Mouse (Mus musculus): Measurements from ENCODE around the gene Npepl1. TPM values are rescaled to one million over a fixed set of nuclear protein-coding genes. Genes with fewer than 3 reads are reported as not detected.

Npepl1 gene
- polyA plus RNA-seq, 1 experiment from 2014 or later: 41.0 TPM

GRCm38 (mm10) chr2:174075673-174076432, 34.3 kb upstream of the Npepl1 start, which contains the start of gene Stx16:
TSS of gene Stx16 (plus strand) at chr2:174076308.
- Histone ChIP-seq H3K9me3 (ENCODE audit: control insufficient read depth, low read length) (no peaks in the 10 kb centered on the region), H3K9ac (ENCODE audit: low read length) (peak within 1 kb of the TSS; percentile 79), H3K4me1 (replicated peaks; ENCODE audit: control insufficient read depth, insufficient read depth) (peaks cover 8% of the 10 kb centered on the region), H3K4me3 (ENCODE audit: low read depth, low read length) (peak within 1 kb of the TSS; percentile 83), H3K27ac (replicated peaks) (peak within 1 kb of the TSS; percentile 93), H3K27me3 (ENCODE audit: control insufficient read depth, insufficient read depth, low read length) (no peaks in the 10 kb centered on the region), H3K4me2 (replicated peaks; ENCODE audit: low read depth) (peak within 1 kb of the TSS; percentile 100), H3K36me3 (ENCODE audit: control insufficient read depth, insufficient read depth, low read length) (no peaks in the 10 kb centered on the region)
- DNase-seq (ENCODE audit: low spot score) (peak; percentile 94), ATAC-seq (ENCODE audit: low FRiP score, low TSS enrichment) (peak; percentile 97)
- WGBS: under 1% methylated on average over 32 of the region's 32 CpGs
- TF ChIP-seq CTCF (IDR thresholded peaks at IDR 0.05; ENCODE audit: low read depth): peak; percentile 63
- peak; percentile 77 for TF ChIP-seq EP300 (optimal IDR thresholded peaks at IDR 0.05)

- Histone ChIP-seq H3K36me3 (ENCODE audit: control insufficient read depth, insufficient read depth, low read length) (no peaks in the 10 kb centered on the region), H3K27me3 (ENCODE audit: control insufficient read depth, insufficient read depth, low read length) (no peaks in the 10 kb centered on the region), H3K4me3 (ENCODE audit: low read depth, low read length) (peak overlapping the region; percentile 83), H3K4me2 (replicated peaks; ENCODE audit: low read depth) (peak overlapping the region; percentile 100), H3K9me3 (ENCODE audit: control insufficient read depth, low read length) (no peaks in the 10 kb centered on the region), H3K4me1 (replicated peaks; ENCODE audit: control insufficient read depth, insufficient read depth) (peaks cover 8% of the 10 kb centered on the region), H3K9ac (ENCODE audit: low read length) (peak overlapping the region; percentile 79), H3K27ac (replicated peaks) (peak overlapping the region; percentile 93)
- peak; percentile 70 for ATAC-seq (ENCODE audit: low FRiP score, low TSS enrichment)
- no peak for DNase-seq (ENCODE audit: low spot score)
- no peak for TF ChIP-seq EP300 (optimal IDR thresholded peaks at IDR 0.05)
- no peak for TF ChIP-seq CTCF (IDR thresholded peaks at IDR 0.05; ENCODE audit: low read depth)
- under 1% methylated on average over 22 of the region's 22 CpGs for WGBS
Observed at GRCm38 (mm10) chr2:174076433-174076824, 33.7 kb upstream of the Npepl1 start.

GRCm38 (mm10) chr2:174077004-174077695, 33.0 kb upstream of the Npepl1 start:
- no peaks in the 10 kb centered on the region for H3K36me3 ChIP-seq (ENCODE audit: control insufficient read depth, insufficient read depth, low read length)
- DNase-seq (ENCODE audit: low spot score) (peak; percentile 48), ATAC-seq (ENCODE audit: low FRiP score, low TSS enrichment) (no peak)
- H3K9me3 ChIP-seq (ENCODE audit: control insufficient read depth, low read length): no peaks in the 10 kb centered on the region
- H3K27ac ChIP-seq (replicated peaks): peak overlapping the region; percentile 93
- no peaks in the 10 kb centered on the region for H3K27me3 ChIP-seq (ENCODE audit: control insufficient read depth, insufficient read depth, low read length)
- peak overlapping the region; percentile 83 for H3K4me3 ChIP-seq (ENCODE audit: low read depth, low read length)
- H3K9ac ChIP-seq (ENCODE audit: low read length): peak overlapping the region; percentile 79
- peak overlapping the region; percentile 100 for H3K4me2 ChIP-seq (replicated peaks; ENCODE audit: low read depth)
- no peak for TF ChIP-seq CTCF (IDR thresholded peaks at IDR 0.05; ENCODE audit: low read depth)
- TF ChIP-seq EP300 (optimal IDR thresholded peaks at IDR 0.05): no peak
- peaks cover 8% of the 10 kb centered on the region for H3K4me1 ChIP-seq (replicated peaks; ENCODE audit: control insufficient read depth, insufficient read depth)
- WGBS: 0% methylated on average over 19 of the region's 19 CpGs

GRCm38 (mm10) chr2:174077776-174078338, 32.3 kb upstream of the Npepl1 start:
- DNase-seq (ENCODE audit: low spot score): peak; percentile 32
- Histone ChIP-seq H3K27ac (replicated peaks) (peak overlapping the region; percentile 30; the same call in 1 of the 2 replicates), H3K36me3 (ENCODE audit: control insufficient read depth, insufficient read depth, low read length) (no peaks in the 10 kb centered on the region), H3K4me1 (replicated peaks; ENCODE audit: control insufficient read depth, insufficient read depth) (peaks cover 8% of the 10 kb centered on the region), H3K27me3 (ENCODE audit: control insufficient read depth, insufficient read depth, low read length) (no peaks in the 10 kb centered on the region), H3K9me3 (ENCODE audit: control insufficient read depth, low read length) (no peaks in the 10 kb centered on the region), H3K4me3 (ENCODE audit: low read depth, low read length) (peak overlapping the region; percentile 14; the same call in 1 of the 2 replicates), H3K9ac (ENCODE audit: low read length) (peak overlapping the region; percentile 31), H3K4me2 (replicated peaks; ENCODE audit: low read depth) (peak overlapping the region; percentile 100)
- WGBS: 7% methylated on average over 11 of the region's 11 CpGs
- ATAC-seq (ENCODE audit: low FRiP score, low TSS enrichment): no peak
- TF ChIP-seq CTCF (IDR thresholded peaks at IDR 0.05; ENCODE audit: low read depth) (peak; percentile 26; the same call in 1 of the 2 replicates), EP300 (optimal IDR thresholded peaks at IDR 0.05) (no peak)

GRCm38 (mm10) chr2:174081833-174082232, 28.3 kb upstream of the Npepl1 start:
- Histone ChIP-seq H3K9me3 (ENCODE audit: control insufficient read depth, low read length) (no peaks in the 10 kb centered on the region), H3K36me3 (ENCODE audit: control insufficient read depth, insufficient read depth, low read length) (no peaks in the 10 kb centered on the region), H3K27ac (replicated peaks) (no peak overlapping the region), H3K27me3 (ENCODE audit: control insufficient read depth, insufficient read depth, low read length) (no peaks in the 10 kb centered on the region), H3K4me3 (ENCODE audit: low read depth, low read length) (no peak overlapping the region), H3K9ac (ENCODE audit: low read length) (no peak overlapping the region), H3K4me2 (replicated peaks; ENCODE audit: low read depth) (no peak overlapping the region), H3K4me1 (replicated peaks; ENCODE audit: control insufficient read depth, insufficient read depth) (no peaks in the 10 kb centered on the region)
- TF ChIP-seq CTCF (IDR thresholded peaks at IDR 0.05; ENCODE audit: low read depth) (no peak), EP300 (optimal IDR thresholded peaks at IDR 0.05) (no peak)
- DNase-seq (ENCODE audit: low spot score): no peak
- 53% methylated on average over 5 of the region's 5 CpGs for WGBS
- no peak for ATAC-seq (ENCODE audit: low FRiP score, low TSS enrichment)
